Mouse (Mus musculus) embryonic facial prominence, embryonic 10.5 days (tissue): ENCODE results near the gene Irgm2. TPM values are rescaled to one million over a fixed set of nuclear protein-coding genes. Genes with fewer than 3 reads are reported as not detected.

Experiments
- DNase-seq: peaks from one replicate; pipeline ENCODE4 v3.0.0-alpha.2; 2017; ENCODE audit warnings: low spot score
- H3K27ac ChIP-seq: fragments of 300-500 bp; sonication (generic); replicated peaks from 2 replicates; pipeline ENCODE4 v1.5.1; 2016; ENCODE audit warnings: mild to moderate bottlenecking
- H3K27me3 ChIP-seq: fragments of 300-500 bp; sonication (generic); replicated peaks from 2 replicates; pipeline ENCODE4 v1.6.1; 2016; ENCODE audit warnings: low read depth, mild to moderate bottlenecking; ENCODE audit not compliant: poor library complexity, severe bottlenecking
- H3K36me3 ChIP-seq: fragments of 300-500 bp; sonication (generic); replicated peaks from 2 replicates; pipeline ENCODE4 v1.6.1; 2016; ENCODE audit warnings: mild to moderate bottlenecking, moderate library complexity
- H3K4me1 ChIP-seq: fragments of 300-500 bp; sonication (generic); 2 replicates; pipeline ENCODE4 v1.6.1; 2016
- H3K4me3 ChIP-seq: fragments of 300-500 bp; sonication (generic); 2 replicates; pipeline ENCODE4 v1.5.1; 2016; ENCODE audit warnings: mild to moderate bottlenecking, moderate library complexity
- H3K9me3 ChIP-seq: fragments of 300-500 bp; sonication (generic); 2 replicates; pipeline ENCODE4 v1.6.1; 2016; ENCODE audit warnings: mild to moderate bottlenecking
- WGBS: fragments of 180-500 bp; shearing (Covaris S2); methylation state at CpG from one replicate; pipeline ENCODE4 v1.1.7; 2016; 5-methylcytosine and 5-hydroxymethylcytosine counted together
- polyA plus RNA-seq: library from polyadenylated mRNA; unstranded; fragments of >200 nt; fragmentation: Nextera tagmentation; extraction: Ambion mirVana; gene quantifications from 2 replicates; pipeline ENCODE4 v1.2.1, GENCODE M21; 2016

Irgm2 gene
- polyA plus RNA-seq, 1 experiment from 2014 or later: 0.54 TPM

DNA sequence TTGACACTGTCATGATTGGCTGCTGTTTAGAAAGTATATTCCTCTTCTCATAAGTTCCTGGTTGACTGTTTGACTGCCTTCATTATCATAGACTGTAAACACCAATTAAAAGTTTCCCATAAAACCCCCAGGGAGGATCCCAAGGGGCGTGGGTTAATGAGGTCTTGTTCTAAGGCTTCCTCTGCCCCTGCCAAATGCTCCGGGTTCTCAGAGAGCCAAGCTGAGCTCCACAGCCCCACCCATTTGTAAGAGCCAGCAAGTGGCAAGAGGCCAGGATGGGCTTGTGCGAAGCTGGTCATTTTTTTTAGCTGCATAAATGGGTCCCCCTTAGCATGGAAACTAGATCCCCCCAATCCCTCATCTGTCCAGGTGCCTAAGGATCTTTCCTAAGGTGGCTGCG lies 47.9 kb downstream of the Irgm2 start:
- H3K27ac ChIP-seq: no peak overlapping the region
- H3K27me3 ChIP-seq: no peaks in the 10 kb centered on the region; the same call in 1 of the 2 replicates
- H3K4me1 ChIP-seq: no peaks in the 10 kb centered on the region
- DNase-seq: no peak
- 52% methylated on average over 4 of the region's 4 CpGs for WGBS
- no peaks in the 10 kb centered on the region for H3K9me3 ChIP-seq
- H3K4me3 ChIP-seq: no peak overlapping the region
- no peaks in the 10 kb centered on the region for H3K36me3 ChIP-seq

DNA sequence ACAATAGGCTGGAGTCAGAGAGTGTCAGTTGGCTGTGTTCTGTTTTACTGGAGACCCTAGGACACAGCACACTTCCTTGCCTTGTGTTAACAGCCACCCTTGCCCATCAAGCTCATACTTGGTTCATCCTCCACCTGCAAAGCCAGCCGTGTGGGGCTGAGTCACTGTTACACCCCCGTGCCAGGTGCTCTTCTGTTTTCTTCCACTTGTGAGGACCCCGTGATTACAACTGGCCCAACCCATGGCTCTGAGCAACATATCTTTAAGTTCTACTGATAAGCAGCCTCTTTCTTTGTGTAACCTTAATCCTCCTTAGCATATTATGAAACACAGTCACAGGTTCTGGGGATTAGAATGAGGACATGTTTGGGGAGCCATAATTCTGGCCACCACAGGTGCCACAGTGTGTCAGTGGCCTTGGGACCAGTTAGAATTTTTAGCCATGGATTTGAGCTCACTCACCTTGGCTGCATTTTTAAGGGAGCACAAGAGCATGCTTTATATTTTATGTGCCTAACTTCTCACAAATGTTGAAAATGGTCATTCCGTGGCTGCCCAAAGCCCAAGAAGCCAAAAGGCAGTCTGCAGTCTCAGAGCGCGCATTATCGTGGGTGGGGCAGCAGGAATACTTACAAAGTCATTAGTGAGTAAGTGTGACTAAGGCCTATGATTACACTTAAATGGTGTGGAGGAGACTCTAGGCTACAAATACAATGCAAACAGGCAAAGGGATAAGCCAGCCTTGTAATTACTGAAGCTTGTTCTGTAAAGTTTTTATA lies 50.0 kb downstream of the Irgm2 start:
- Histone ChIP-seq H3K27me3 (no peaks in the 10 kb centered on the region), H3K27ac (no peak overlapping the region), H3K4me3 (no peak overlapping the region), H3K9me3 (no peaks in the 10 kb centered on the region), H3K4me1 (no peaks in the 10 kb centered on the region), H3K36me3 (no peaks in the 10 kb centered on the region)
- WGBS: 85% methylated on average over 7 of the region's 7 CpGs
- DNase-seq: no peak

DNA sequence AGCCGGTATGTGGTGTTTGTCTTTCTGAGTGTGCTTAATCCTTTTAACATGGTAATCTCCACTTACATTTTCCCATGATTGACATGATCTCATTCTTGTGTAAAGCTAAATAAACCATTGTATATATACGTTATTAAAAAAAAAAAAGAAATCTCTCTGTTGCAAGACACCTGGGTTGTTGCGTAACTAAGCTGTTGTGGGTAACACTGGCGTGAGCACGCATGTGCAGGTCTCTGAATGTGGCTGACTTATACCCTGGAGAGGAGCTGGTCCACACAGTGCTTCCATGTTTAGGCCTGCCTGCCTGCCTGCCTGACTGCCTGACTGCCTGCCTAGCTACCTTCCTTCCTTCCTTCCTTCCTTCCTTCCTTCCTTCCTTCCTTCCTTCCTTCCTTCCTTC lies 51.1 kb downstream of the Irgm2 start:
- Histone ChIP-seq H3K36me3 (no peaks in the 10 kb centered on the region), H3K27ac (no peak overlapping the region), H3K4me1 (no peaks in the 10 kb centered on the region), H3K4me3 (no peak overlapping the region), H3K9me3 (no peaks in the 10 kb centered on the region), H3K27me3 (no peaks in the 10 kb centered on the region)
- WGBS: 83% methylated on average over 5 of the region's 5 CpGs
- DNase-seq: no peak

DNA sequence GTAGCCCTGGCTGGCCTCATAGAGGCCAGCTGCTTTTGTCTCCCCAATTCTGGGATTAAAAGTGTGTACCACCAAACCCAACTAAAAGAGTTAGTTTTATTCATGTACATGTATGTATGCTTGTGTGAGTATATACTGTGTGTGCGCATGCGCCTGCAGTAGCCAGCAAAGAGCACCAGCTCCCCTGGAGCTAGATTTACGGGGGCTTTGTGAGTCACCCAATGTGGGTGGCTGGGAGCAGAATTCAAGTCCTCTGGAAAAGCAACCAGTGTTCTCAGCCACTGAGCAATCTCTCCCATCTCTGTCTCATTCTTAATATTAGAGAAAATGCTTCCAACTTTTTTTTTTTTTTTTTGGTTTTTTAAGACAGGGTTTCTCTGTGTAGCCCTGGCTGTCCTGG lies 55.0 kb downstream of the Irgm2 start:
- 89% methylated on average over 3 of the region's 3 CpGs for WGBS

DNA sequence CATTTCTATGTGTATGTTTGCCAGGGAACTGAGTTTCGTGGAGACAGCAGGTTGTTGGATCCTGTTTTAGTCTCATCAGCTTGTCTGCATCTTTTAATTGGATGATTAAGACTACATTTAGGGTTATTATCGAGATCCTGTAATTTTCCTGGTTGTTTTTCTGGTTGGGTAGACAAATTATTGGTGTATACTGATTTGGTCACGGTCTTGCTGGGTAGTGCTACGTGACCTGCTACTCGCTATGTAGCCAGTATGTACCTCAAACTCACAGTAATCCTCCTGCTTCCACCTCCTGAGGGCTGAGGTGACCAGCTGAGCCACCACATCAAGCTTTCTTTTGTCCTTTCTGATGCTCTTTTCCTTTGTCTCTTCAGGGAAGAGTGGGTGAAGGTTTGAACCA lies 58.4 kb downstream of the Irgm2 start:
- Histone ChIP-seq H3K36me3 (no peaks in the 10 kb centered on the region), H3K27me3 (no peaks in the 10 kb centered on the region)

More for the DNA sequence above, 55.0 kb downstream of the Irgm2 start:
- no peak for DNase-seq
- H3K4me3 ChIP-seq: no peak overlapping the region
- H3K9me3 ChIP-seq: no peaks in the 10 kb centered on the region
- no peak overlapping the region for H3K27ac ChIP-seq
- no peaks in the 10 kb centered on the region for H3K36me3 ChIP-seq
- H3K27me3 ChIP-seq: no peaks in the 10 kb centered on the region
- no peaks in the 10 kb centered on the region for H3K4me1 ChIP-seq

DNA sequence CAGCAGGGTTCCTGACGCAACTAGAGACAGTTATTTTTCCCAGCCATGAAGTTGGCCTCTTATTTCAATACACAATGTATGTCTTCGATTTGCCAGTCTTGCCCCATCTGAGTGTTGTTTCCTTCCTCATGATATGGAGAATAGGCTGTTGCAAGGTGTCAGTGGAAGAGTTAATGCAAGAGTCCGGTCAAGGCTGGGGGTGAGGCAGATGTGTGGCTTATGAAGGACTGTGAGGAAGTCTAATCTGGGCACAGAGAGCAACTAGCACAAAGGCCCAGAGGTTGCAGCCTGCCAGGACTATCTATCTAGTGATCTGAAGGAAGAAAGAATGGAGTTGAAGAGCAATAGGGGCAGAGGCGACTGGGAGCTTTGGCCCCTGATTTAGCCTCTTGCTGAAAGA lies 60.7 kb downstream of the Irgm2 start:
- 93% methylated on average over 4 of the region's 4 CpGs for WGBS
- no peaks in the 10 kb centered on the region for H3K36me3 ChIP-seq
- no peaks in the 10 kb centered on the region for H3K9me3 ChIP-seq
- no peaks in the 10 kb centered on the region for H3K4me1 ChIP-seq
- no peak for DNase-seq
- H3K4me3 ChIP-seq: no peak overlapping the region
- H3K27ac ChIP-seq: no peak overlapping the region
- no peaks in the 10 kb centered on the region for H3K27me3 ChIP-seq

More for the DNA sequence above, 58.4 kb downstream of the Irgm2 start:
- Histone ChIP-seq H3K4me1 (no peaks in the 10 kb centered on the region), H3K4me3 (no peak overlapping the region), H3K9me3 (no peaks in the 10 kb centered on the region), H3K27ac (no peak overlapping the region)
- WGBS: 84% methylated on average over 5 of the region's 5 CpGs
- DNase-seq: no peak

DNA sequence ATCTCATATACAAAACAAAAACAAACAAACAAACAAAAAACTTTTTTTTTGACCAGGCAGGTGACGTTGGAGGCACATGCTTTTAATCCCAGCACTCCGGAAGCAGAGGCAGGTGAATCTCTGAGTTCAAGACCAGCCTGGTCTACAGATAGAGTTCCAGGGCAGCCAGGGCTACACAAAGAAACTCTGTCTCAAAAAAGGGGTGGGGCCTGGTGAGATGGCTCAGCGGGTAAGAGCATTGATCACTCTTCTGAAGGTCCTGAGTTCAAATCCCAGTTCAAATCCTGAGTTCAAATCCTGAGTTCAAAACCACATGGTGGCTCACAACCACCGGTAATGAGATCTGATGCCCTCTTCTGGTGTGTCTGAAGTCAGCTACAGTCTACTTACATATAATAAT lies 62.4 kb downstream of the Irgm2 start:
- Histone ChIP-seq H3K9me3 (no peaks in the 10 kb centered on the region), H3K36me3 (no peaks in the 10 kb centered on the region), H3K4me1 (no peaks in the 10 kb centered on the region), H3K27me3 (no peaks in the 10 kb centered on the region), H3K4me3 (no peak overlapping the region), H3K27ac (no peak overlapping the region)
- 87% methylated on average over 4 of the region's 4 CpGs for WGBS
- no peak for DNase-seq

DNA sequence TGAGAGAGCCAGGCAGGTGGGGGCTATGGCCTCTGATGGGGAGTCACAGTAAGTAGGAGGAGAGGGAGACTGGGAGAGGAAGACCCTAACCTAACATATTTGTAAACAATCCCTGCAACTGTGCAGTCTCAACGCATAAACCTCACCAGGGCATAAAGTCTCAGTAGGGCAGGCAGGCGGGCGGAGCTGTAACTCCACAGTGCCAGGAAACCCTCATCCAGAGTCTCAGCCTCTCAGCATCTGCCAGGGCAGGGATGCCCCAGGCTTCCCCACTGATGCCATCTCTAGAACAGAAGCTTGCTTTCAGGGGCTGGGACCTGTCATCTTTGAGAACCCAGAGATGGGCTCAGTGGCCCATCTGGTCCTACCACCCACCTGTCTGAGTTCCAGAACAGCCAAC lies 62.9 kb downstream of the Irgm2 start:
- Histone ChIP-seq H3K36me3 (no peaks in the 10 kb centered on the region), H3K27ac (no peak overlapping the region), H3K4me3 (no peak overlapping the region), H3K27me3 (no peaks in the 10 kb centered on the region), H3K9me3 (no peaks in the 10 kb centered on the region), H3K4me1 (no peaks in the 10 kb centered on the region)
- DNase-seq: no peak
- WGBS: 98% methylated on average over 3 of the region's 3 CpGs

DNA sequence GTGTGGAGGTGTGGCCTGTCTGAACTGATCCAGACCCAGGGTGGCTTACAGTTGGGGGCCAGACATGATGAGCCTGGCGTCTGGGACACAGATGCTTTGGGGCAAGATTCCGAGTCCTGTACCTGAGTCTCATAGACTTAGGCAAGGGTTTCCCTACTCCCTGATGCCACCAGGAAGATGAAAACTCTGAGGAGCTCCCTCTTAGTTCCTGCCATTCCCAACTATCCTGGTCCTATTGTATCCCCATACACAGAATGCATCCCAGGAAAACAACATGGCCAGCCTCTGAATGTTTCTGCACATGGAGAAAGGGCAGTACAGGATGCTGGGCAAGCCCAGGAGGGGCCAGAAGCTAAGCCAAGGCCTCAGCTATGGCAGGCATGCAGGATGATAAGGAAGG lies 64.1 kb downstream of the Irgm2 start:
- 74% methylated on average over 2 of the region's 2 CpGs for WGBS
- H3K4me1 ChIP-seq: no peaks in the 10 kb centered on the region

DNA sequence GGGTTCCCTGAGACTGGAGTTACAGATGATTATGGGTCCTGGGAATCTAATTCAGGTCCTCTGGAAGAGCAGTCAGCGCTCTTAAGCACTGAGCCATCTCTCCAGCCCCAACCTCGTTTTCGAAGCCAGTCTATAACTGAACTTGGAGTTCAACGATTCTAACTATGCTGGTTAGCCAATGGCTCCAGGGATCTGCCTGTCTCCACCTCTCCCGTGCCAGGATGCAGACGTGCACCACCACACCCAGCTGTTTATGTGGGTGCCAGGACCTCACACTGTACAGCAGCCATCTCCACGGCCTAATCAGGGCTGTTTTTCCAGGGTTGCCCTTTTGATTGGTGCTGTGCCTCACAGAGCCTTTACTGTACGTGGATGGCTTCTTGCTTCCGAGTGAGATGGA lies 65.1 kb downstream of the Irgm2 start:
- Histone ChIP-seq H3K36me3 (no peaks in the 10 kb centered on the region), H3K4me1 (no peaks in the 10 kb centered on the region), H3K27ac (no peak overlapping the region), H3K27me3 (no peaks in the 10 kb centered on the region), H3K9me3 (no peaks in the 10 kb centered on the region), H3K4me3 (no peak overlapping the region)
- DNase-seq: no peak
- 87% methylated on average over 9 of the region's 9 CpGs for WGBS

More for the DNA sequence above, 64.1 kb downstream of the Irgm2 start:
- no peaks in the 10 kb centered on the region for H3K27me3 ChIP-seq
- H3K4me3 ChIP-seq: no peak overlapping the region
- no peak overlapping the region for H3K27ac ChIP-seq
- H3K9me3 ChIP-seq: no peaks in the 10 kb centered on the region
- H3K36me3 ChIP-seq: no peaks in the 10 kb centered on the region
- DNase-seq: no peak

DNA sequence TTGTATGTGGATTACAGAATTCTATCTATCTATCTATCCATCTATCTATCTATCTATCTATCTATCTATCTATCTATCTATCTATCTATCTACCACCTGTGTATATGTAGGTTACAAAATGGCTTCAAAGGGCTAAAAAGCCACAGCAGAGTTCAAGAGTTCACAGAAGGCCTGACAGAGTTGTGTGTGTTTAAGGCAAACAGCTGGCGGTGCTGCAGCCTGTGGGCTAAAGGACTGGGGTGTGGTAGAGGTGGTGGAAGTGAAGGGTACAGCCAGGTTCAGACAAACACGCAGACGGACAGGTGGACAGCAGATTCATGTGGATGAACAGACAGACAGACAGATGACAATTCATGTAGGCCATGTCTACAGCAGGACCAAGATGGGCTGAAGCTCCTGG lies 68.9 kb downstream of the Irgm2 start:
- H3K27me3 ChIP-seq: no peaks in the 10 kb centered on the region
- no peaks in the 10 kb centered on the region for H3K9me3 ChIP-seq
- no peaks in the 10 kb centered on the region for H3K36me3 ChIP-seq
- no peak for DNase-seq
- H3K4me3 ChIP-seq: no peak overlapping the region
- H3K27ac ChIP-seq: no peak overlapping the region
- WGBS: 91% methylated on average over 3 of the region's 3 CpGs
- H3K4me1 ChIP-seq: no peaks in the 10 kb centered on the region
